Mouse (Mus musculus): Measurements from ENCODE around the gene Dus1l. TPM values are rescaled to one million over a fixed set of nuclear protein-coding genes. Genes with fewer than 3 reads are reported as not detected.
"Not testable (repeated sequence)": the region's sequence is repeated elsewhere in the genome, so short reads cannot be mapped to it uniquely, and the experiment has no call there.

Gene Dus1l
- total and polyA plus RNA-seq, 3 experiments, result 20.6 to 23.5 (median 23.3) TPM

GRCm38 (mm10) chr11:120785145-120785544 lies 11.1 kb downstream of the Dus1l start:
- peak overlapping the region; percentile 99 for H3K9ac ChIP-seq (ENCODE audit: low read depth, low read length)
- H3K4me3 ChIP-seq, result peak overlapping the region; percentile 77
- H3K4me1 ChIP-seq (ENCODE audit: control insufficient read depth, insufficient read depth, low read length), result peaks cover 7% of the 10 kb centered on the region
- DNase-seq, result no peak
- no peak overlapping the region for H3K27ac ChIP-seq
- H3K79me2 ChIP-seq (replicated peaks; ENCODE audit: control insufficient read depth, insufficient read depth, low read length), result peaks cover 2% of the 10 kb centered on the region; the same call in 1 of the 2 replicates
- no peaks in the 10 kb centered on the region for H3K36me3 ChIP-seq (ENCODE audit: control insufficient read depth, insufficient read depth, low read length)
- WGBS, result 35% methylated on average over 9 of the region's 9 CpGs
- intact Hi-C loops (cut with DNase I), result no loop called here
- TF ChIP-seq POLR2A (IDR thresholded peaks at IDR 0.05; ENCODE audit: insufficient read depth, low read depth, low read length) (no peak), CTCF (IDR thresholded peaks at IDR 0.05) (no peak), EP300 (IDR thresholded peaks at IDR 0.05; ENCODE audit: insufficient read depth, low read depth, low read length) (no peak)
- H3K27me3 ChIP-seq (ENCODE audit: control insufficient read depth, insufficient read depth, low read length), result no peaks in the 10 kb centered on the region

GRCm38 (mm10) chr11:120784064-120784791 lies 12.0 kb downstream of the Dus1l start, which contains the start of the genes Rfng and Gps1:
TSS of gene Rfng (minus strand) at chr11:120784207.
TSS of gene Gps1 (plus strand) at chr11:120784272.
- WGBS, result under 1% methylated on average over 86 of the region's 107 CpGs
- peaks cover 7% of the 10 kb centered on the region for H3K4me1 ChIP-seq (ENCODE audit: control insufficient read depth, insufficient read depth, low read length)
- H3K36me3 ChIP-seq (ENCODE audit: control insufficient read depth, insufficient read depth, low read length), result no peaks in the 10 kb centered on the region
- H3K79me2 ChIP-seq (replicated peaks; ENCODE audit: control insufficient read depth, insufficient read depth, low read length), result peaks cover 2% of the 10 kb centered on the region; the same call in 1 of the 2 replicates
- H3K27ac ChIP-seq, result peak within 1 kb of the TSS; percentile 88
- no peaks in the 10 kb centered on the region for H3K27me3 ChIP-seq (ENCODE audit: control insufficient read depth, insufficient read depth, low read length)
- TF ChIP-seq EP300 (IDR thresholded peaks at IDR 0.05; ENCODE audit: insufficient read depth, low read depth, low read length), result no peak
- TF ChIP-seq POLR2A (IDR thresholded peaks at IDR 0.05; ENCODE audit: insufficient read depth, low read depth, low read length), result no peak
- no peak for TF ChIP-seq CTCF (IDR thresholded peaks at IDR 0.05)
- H3K9ac ChIP-seq (ENCODE audit: low read depth, low read length), result peak within 1 kb of the TSS; percentile 99
- intact Hi-C loops (cut with DNase I), result no loop called here
- H3K4me3 ChIP-seq, result peak within 1 kb of the TSS; percentile 77
- DNase-seq, result peak; percentile 90 to 92

GRCm38 (mm10) chr11:120783426-120784063 lies 12.7 kb downstream of the Dus1l start:
- peaks cover 7% of the 10 kb centered on the region for H3K4me1 ChIP-seq (ENCODE audit: control insufficient read depth, insufficient read depth, low read length)
- no peaks in the 10 kb centered on the region for H3K36me3 ChIP-seq (ENCODE audit: control insufficient read depth, insufficient read depth, low read length)
- peak overlapping the region; percentile 99 for H3K9ac ChIP-seq (ENCODE audit: low read depth, low read length)
- H3K27me3 ChIP-seq (ENCODE audit: control insufficient read depth, insufficient read depth, low read length), result no peaks in the 10 kb centered on the region
- DNase-seq, result no peak
- intact Hi-C loops (cut with DNase I), result no loop called here
- WGBS, result 2% methylated on average over 42 of the region's 42 CpGs
- peak overlapping the region; percentile 88 for H3K27ac ChIP-seq
- no peak for TF ChIP-seq EP300 (IDR thresholded peaks at IDR 0.05; ENCODE audit: insufficient read depth, low read depth, low read length)
- TF ChIP-seq POLR2A (IDR thresholded peaks at IDR 0.05; ENCODE audit: insufficient read depth, low read depth, low read length), result no peak
- TF ChIP-seq CTCF (IDR thresholded peaks at IDR 0.05), result no peak
- peaks cover 2% of the 10 kb centered on the region; the same call in 1 of the 2 replicates for H3K79me2 ChIP-seq (replicated peaks; ENCODE audit: control insufficient read depth, insufficient read depth, low read length)
- peak overlapping the region; percentile 77 for H3K4me3 ChIP-seq

- H3K36me3 ChIP-seq (ENCODE audit: control insufficient read depth, insufficient read depth, low read length); H3K27ac ChIP-seq; intact Hi-C loops (cut with DNase I); H3K9ac ChIP-seq (ENCODE audit: low read depth, low read length); H3K27me3 ChIP-seq (ENCODE audit: control insufficient read depth, insufficient read depth, low read length); H3K4me3 ChIP-seq; H3K4me1 ChIP-seq (ENCODE audit: control insufficient read depth, insufficient read depth, low read length); DNase-seq; H3K79me2 ChIP-seq (replicated peaks; ENCODE audit: control insufficient read depth, insufficient read depth, low read length): not testable (repeated sequence)
- WGBS, result 95% methylated on average over 6 of the region's 6 CpGs
Observed at GRCm38 (mm10) chr11:120781361-120781760, 14.8 kb downstream of the Dus1l start.

GRCm38 (mm10) chr11:120779876-120780275 lies 16.3 kb downstream of the Dus1l start:
- Histone ChIP-seq H3K9ac (ENCODE audit: low read depth, low read length) (no peak overlapping the region), H3K27ac (no peak overlapping the region), H3K4me1 (ENCODE audit: control insufficient read depth, insufficient read depth, low read length) (peaks cover 2% of the 10 kb centered on the region), H3K79me2 (replicated peaks; ENCODE audit: control insufficient read depth, insufficient read depth, low read length) (peaks cover 2% of the 10 kb centered on the region; the same call in 1 of the 2 replicates), H3K27me3 (ENCODE audit: control insufficient read depth, insufficient read depth, low read length) (no peaks in the 10 kb centered on the region), H3K4me3 (no peak overlapping the region), H3K36me3 (ENCODE audit: control insufficient read depth, insufficient read depth, low read length) (no peaks in the 10 kb centered on the region)
- intact Hi-C loops (cut with DNase I), result loop anchor here (5.0 to 10.0 kb wide), 2 partner anchors 265 to 288 kb away; partner anchors contain the start of gene Slc25a10
- TF ChIP-seq EP300 (IDR thresholded peaks at IDR 0.05; ENCODE audit: insufficient read depth, low read depth, low read length) (no peak), POLR2A (IDR thresholded peaks at IDR 0.05; ENCODE audit: insufficient read depth, low read depth, low read length) (no peak), CTCF (IDR thresholded peaks at IDR 0.05) (no peak)
- 95% methylated on average over 1 of the region's 1 CpGs for WGBS
- DNase-seq, result no peak

GRCm38 (mm10) chr11:120777123-120777522 lies 19.1 kb downstream of the Dus1l start:
- no peak for DNase-seq
- TF ChIP-seq CTCF (IDR thresholded peaks at IDR 0.05) (no peak), POLR2A (IDR thresholded peaks at IDR 0.05; ENCODE audit: insufficient read depth, low read depth, low read length) (no peak), EP300 (IDR thresholded peaks at IDR 0.05; ENCODE audit: insufficient read depth, low read depth, low read length) (no peak)
- Histone ChIP-seq H3K36me3 (ENCODE audit: control insufficient read depth, insufficient read depth, low read length) (no peaks in the 10 kb centered on the region), H3K9ac (ENCODE audit: low read depth, low read length) (no peak overlapping the region), H3K79me2 (replicated peaks; ENCODE audit: control insufficient read depth, insufficient read depth, low read length) (no peaks in the 10 kb centered on the region), H3K27ac (no peak overlapping the region), H3K4me3 (no peak overlapping the region), H3K27me3 (ENCODE audit: control insufficient read depth, insufficient read depth, low read length) (no peaks in the 10 kb centered on the region), H3K4me1 (ENCODE audit: control insufficient read depth, insufficient read depth, low read length) (no peaks in the 10 kb centered on the region)
- WGBS, result 25% methylated on average over 6 of the region's 6 CpGs
- intact Hi-C loops (cut with DNase I), result loop anchor here (2.0 to 10.0 kb wide), 3 partner anchors 118 to 285 kb away; partner anchors contain the start of gene Slc25a10

Measured in heart, adult 2 months (tissue).